Mouse (Mus musculus) CH12.LX (cell line): Measurements from ENCODE around the gene Mfap2. TPM values are rescaled to one million over a fixed set of nuclear protein-coding genes. Genes with fewer than 3 reads are reported as not detected.

Experiments used
- DNase-seq: peaks from one replicate; pipeline ENCODE4 v3.0.0-alpha.2; 2013; ENCODE audit errors: extremely low read depth
- H3K27ac ChIP-seq: 2 replicates; pipeline ENCODE4 v1.5.1; 2012; ENCODE audit warnings: low read depth, mild to moderate bottlenecking, control low read depth, moderate library complexity; ENCODE audit not compliant: insufficient read depth
- H3K27me3 ChIP-seq: replicated peaks from 2 replicates; pipeline ENCODE3; 2012; ENCODE audit warnings: inconsistent platforms
- H3K36me3 ChIP-seq, 2 experiments: replicated peaks in 1 of 2; 2 replicates each; pipeline versions ENCODE3 to v1.6.1; 2012; ENCODE audit warnings: inconsistent platforms in 1 of 2, low read length in 1 of 2, mild to moderate bottlenecking in 1 of 2, mixed read lengths in 1 of 2, moderate library complexity in 1 of 2; ENCODE audit not compliant: control insufficient read depth in 1 of 2, insufficient read depth in 1 of 2
- H3K4me1 ChIP-seq, 2 experiments: 2 replicates each; pipeline ENCODE4 v1.6.1; 2012; ENCODE audit warnings: inconsistent platforms in 1 of 2, moderate library complexity in 1 of 2; ENCODE audit not compliant: insufficient read depth in 2 of 2, control insufficient read depth in 1 of 2
- H3K4me2 ChIP-seq: 2 replicates; pipeline ENCODE4 v1.6.1; 2012; ENCODE audit warnings: low read depth, mild to moderate bottlenecking, control low read depth; ENCODE audit not compliant: poor library complexity, insufficient read depth, severe bottlenecking
- H3K4me3 ChIP-seq, 3 experiments: fragments of 150-350 bp in 1 of 3; sonication (generic) in 1 of 3; replicated peaks in 1 of 3; 2 replicates each; pipeline versions ENCODE3 to v1.5.1; 2011 to 2012; ENCODE audit warnings: low read depth in 2 of 3, low read length in 2 of 3, mild to moderate bottlenecking in 2 of 3, moderate library complexity in 2 of 3, control low read depth in 1 of 3, improper control_type of control experiment in 1 of 3, inconsistent platforms in 1 of 3, mixed read lengths in 1 of 3; ENCODE audit not compliant: poor library complexity in 1 of 3
- H3K79me2 ChIP-seq: replicated peaks from 2 replicates; pipeline ENCODE4 v1.6.1; 2012; ENCODE audit warnings: mild to moderate bottlenecking, moderate library complexity; ENCODE audit not compliant: control insufficient read depth, poor library complexity, insufficient read depth, severe bottlenecking; ENCODE audit errors: extremely low read depth
- H3K9ac ChIP-seq: 2 replicates; pipeline ENCODE4 v1.6.1; 2012; ENCODE audit warnings: low read depth, mild to moderate bottlenecking, control low read depth, moderate library complexity; ENCODE audit not compliant: insufficient read depth
- H3K9me3 ChIP-seq: replicated peaks from 2 replicates; pipeline ENCODE3; 2012; ENCODE audit warnings: low read length, inconsistent platforms, mixed read lengths
- CHD1 ChIP-seq: IDR thresholded peaks from 2 replicates; pipeline ENCODE4 v1.6.1; 2012; ENCODE audit warnings: low read depth, low read length, improper control_type of control experiment, inconsistent platforms
- CTCF ChIP-seq, 2 experiments: IDR thresholded peaks in 1 of 2; conservative IDR thresholded peaks in 1 of 2; 2 replicates each; pipeline ENCODE4 v1.5.1; 2011 to 2012; ENCODE audit warnings: low read depth in 2 of 2, low read length in 2 of 2, improper control_type of control experiment in 1 of 2, inconsistent platforms in 1 of 2, mild to moderate bottlenecking in 1 of 2, moderate library complexity in 1 of 2
- ELF1 ChIP-seq: IDR thresholded peaks from 2 replicates; pipeline ENCODE4 v1.6.1; 2014; ENCODE audit warnings: low read depth, mild to moderate bottlenecking, inconsistent platforms, low read length, improper control_type of control experiment
- EP300 ChIP-seq: IDR thresholded peaks from 2 replicates; pipeline ENCODE4 v1.6.1; 2011; ENCODE audit warnings: low read length, improper control_type of control experiment
- ETS1 ChIP-seq: conservative IDR thresholded peaks from 2 replicates; pipeline ENCODE4 v1.6.1; 2012; ENCODE audit warnings: low read depth, mild to moderate bottlenecking, inconsistent platforms, low read length, improper control_type of control experiment, moderate library complexity
- GABPA ChIP-seq: IDR thresholded peaks from 2 replicates; pipeline ENCODE4 v1.6.1; 2012; ENCODE audit warnings: low read depth, low read length, improper control_type of control experiment, inconsistent platforms; ENCODE audit not compliant: insufficient replicate concordance
- HCFC1 ChIP-seq: IDR thresholded peaks from 2 replicates; pipeline ENCODE4 v1.6.1; 2012; ENCODE audit warnings: low read depth, mild to moderate bottlenecking, inconsistent platforms, low read length, improper control_type of control experiment
- IRF4 ChIP-seq: IDR thresholded peaks from 2 replicates; pipeline ENCODE4 v1.6.1; 2014; ENCODE audit warnings: low read depth, mild to moderate bottlenecking, inconsistent platforms, low read length, improper control_type of control experiment
- JUN ChIP-seq: IDR thresholded peaks from 2 replicates; pipeline ENCODE4 v1.6.1; 2011; ENCODE audit warnings: low read depth, mild to moderate bottlenecking, low read length, improper control_type of control experiment, moderate library complexity; ENCODE audit not compliant: insufficient read depth
- JUND ChIP-seq: conservative IDR thresholded peaks from 2 replicates; pipeline ENCODE4 v1.6.1; 2011; ENCODE audit warnings: low read depth, low read length, improper control_type of control experiment
- KAT2A ChIP-seq: IDR thresholded peaks from 2 replicates; pipeline ENCODE4 v1.6.1; 2012; ENCODE audit warnings: low read length, improper control_type of control experiment, inconsistent platforms; ENCODE audit not compliant: insufficient replicate concordance
- MAFK ChIP-seq: IDR thresholded peaks from 2 replicates; pipeline ENCODE4 v1.6.1; 2011; ENCODE audit warnings: low read length, improper control_type of control experiment; ENCODE audit not compliant: insufficient replicate concordance
- MAX ChIP-seq: IDR thresholded peaks from 2 replicates; pipeline ENCODE4 v1.6.1; 2011; ENCODE audit warnings: low read length, improper control_type of control experiment
- MXI1 ChIP-seq: IDR thresholded peaks from 2 replicates; pipeline ENCODE4 v1.6.1; 2011; ENCODE audit warnings: mild to moderate bottlenecking, low read depth, low read length, improper control_type of control experiment
- NELFE ChIP-seq: IDR thresholded peaks from 2 replicates; pipeline ENCODE4 v1.6.1; 2011; ENCODE audit warnings: low read depth, low read length, improper control_type of control experiment
- PAX5 ChIP-seq: IDR thresholded peaks from 2 replicates; pipeline ENCODE4 v1.6.1; 2012; ENCODE audit warnings: low read length, inconsistent platforms, mixed read lengths
- POLR2AphosphoS2 ChIP-seq: IDR thresholded peaks from 2 replicates; pipeline ENCODE4 v1.6.1; 2011; ENCODE audit warnings: low read depth, low read length, improper control_type of control experiment
- RAD21 ChIP-seq: IDR thresholded peaks from 2 replicates; pipeline ENCODE4 v1.6.1; 2011; ENCODE audit warnings: low read depth, mild to moderate bottlenecking, low read length, improper control_type of control experiment, moderate library complexity
- RCOR1 ChIP-seq: conservative IDR thresholded peaks from 2 replicates; pipeline ENCODE4 v1.6.1; 2012; ENCODE audit warnings: low read depth, mild to moderate bottlenecking, inconsistent platforms, low read length, improper control_type of control experiment
- SIN3A ChIP-seq: IDR thresholded peaks from 2 replicates; pipeline ENCODE4 v1.6.1; 2012; ENCODE audit warnings: low read length, improper control_type of control experiment, inconsistent platforms
- SMC3 ChIP-seq: IDR thresholded peaks from 2 replicates; pipeline ENCODE4 v1.6.1; 2011; ENCODE audit warnings: low read depth, low read length, improper control_type of control experiment
- TBP ChIP-seq: conservative IDR thresholded peaks from 2 replicates; pipeline ENCODE4 v1.6.1; 2011; ENCODE audit warnings: low read depth, low read length, improper control_type of control experiment
- TCF12 ChIP-seq: IDR thresholded peaks from 2 replicates; pipeline ENCODE4 v1.6.1; 2014; ENCODE audit warnings: low read depth, mild to moderate bottlenecking, inconsistent platforms, low read length, improper control_type of control experiment
- USF1 ChIP-seq: IDR thresholded peaks from 2 replicates; pipeline ENCODE4 v1.6.1; 2014; ENCODE audit warnings: low read depth, mild to moderate bottlenecking, inconsistent platforms, low read length, improper control_type of control experiment
- USF2 ChIP-seq: conservative IDR thresholded peaks from 2 replicates; pipeline ENCODE4 v1.6.1; 2011; ENCODE audit warnings: low read depth, low read length, improper control_type of control experiment
- ZC3H11A ChIP-seq: IDR thresholded peaks from 2 replicates; pipeline ENCODE4 v1.6.1; 2012; ENCODE audit warnings: low read depth, mild to moderate bottlenecking, inconsistent platforms, low read length, improper control_type of control experiment
- ZKSCAN1 ChIP-seq: IDR thresholded peaks from 2 replicates; pipeline ENCODE4 v1.6.1; 2012; ENCODE audit warnings: low read depth, inconsistent platforms, low read length, improper control_type of control experiment, borderline replicate concordance
- ZMIZ1 ChIP-seq: IDR thresholded peaks from 2 replicates; pipeline ENCODE4 v1.6.1; 2012; ENCODE audit warnings: low read depth, mild to moderate bottlenecking, inconsistent platforms, low read length, improper control_type of control experiment
- ZNF384 ChIP-seq: IDR thresholded peaks from 2 replicates; pipeline ENCODE4 v1.6.1; 2012; ENCODE audit warnings: low read depth, low read length, improper control_type of control experiment, inconsistent platforms
- dilution Hi-C: fragments of 300-500 bp; cut with MboI; formaldehyde crosslinking; loops from 2 replicates; pipeline ENCODE4 v1.14.3; 2020; ENCODE audit warnings: low sequenced_read_pairs; ENCODE audit not compliant: extremely low pct_unique_long_range_greater_than_20kb, extremely low pct_ligation_motif_present
- in situ Hi-C: fragments of 300-500 bp; cut with MboI; formaldehyde crosslinking; loops from 3 replicates; pipeline ENCODE4 v1.14.3; 2019; ENCODE audit warnings: low sequenced_read_pairs, low pct_ligation_motif_present, low pct_unique_long_range_greater_than_20kb, mixed read lengths
- polyA plus RNA-seq: library from polyadenylated mRNA; unstranded; fragments of >175 nt; gene quantifications from 2 replicates; pipeline ENCODE4 v1.2.1, GENCODE M21; 2012; ENCODE audit warnings: low read depth; ENCODE audit not compliant: insufficient read length
- total RNA-seq, 2 experiments: library from RNA; depleted of rRNA; stranded (reverse); fragments of 300-350 nt in 1 of 2; fragments of >200 nt in 1 of 2; gene quantifications; 2 replicates each; pipeline ENCODE4 v1.2.3; 2012 to 2014

Gene Mfap2
- total and polyA plus RNA-seq, 3 experiments: not detected

DNA sequence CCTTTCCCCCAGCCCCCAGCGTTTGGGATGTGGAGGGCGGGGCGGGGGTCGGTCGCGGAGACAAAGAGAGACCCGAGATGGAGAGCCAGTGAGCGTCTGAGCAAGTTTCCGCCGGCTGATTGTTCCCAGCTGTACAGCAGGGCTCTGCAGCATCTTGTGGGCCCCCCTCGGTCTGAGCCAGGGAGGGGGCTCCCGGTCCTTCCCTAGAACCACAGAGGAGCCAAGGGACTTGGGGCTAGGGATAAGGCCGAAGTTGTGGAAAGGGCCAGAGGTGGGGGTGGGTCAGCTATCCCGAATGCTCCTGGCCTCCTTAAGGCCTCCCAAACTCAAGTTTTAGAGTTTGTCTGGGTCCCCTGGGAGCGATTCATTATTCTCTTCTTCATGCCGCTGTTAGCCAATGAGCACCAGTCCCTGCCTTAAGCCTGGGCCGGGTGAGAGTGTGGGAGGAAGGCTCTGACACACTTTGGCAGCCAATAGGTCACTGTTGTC, 767 bp downstream of the Mfap2 start:
- no peaks in the 10 kb centered on the region for H3K27me3 ChIP-seq
- peaks cover 8% of the 10 kb centered on the region for H3K9me3 ChIP-seq
- DNase-seq: no peak
- H3K79me2 ChIP-seq: no peaks in the 10 kb centered on the region
- H3K36me3 ChIP-seq: peaks cover 15 to 34% of the 10 kb centered on the region in 2 experiments
- H3K4me2 ChIP-seq: no peak overlapping the region
- TF ChIP-seq EP300 (no peak), IRF4 (no peak), ETS1 (no peak), HCFC1 (no peak), MAX (no peak), CTCF (conservative IDR thresholded peaks at IDR 0.05 in 1 of 2, IDR thresholded peaks at IDR 0.05 in 1 of 2; ENCODE audit: low read depth in 2 of 2, low read length in 2 of 2) (no peak), RCOR1 (no peak), USF1 (no peak), MXI1 (no peak), POLR2AphosphoS2 (no peak), ZKSCAN1 (no peak), SIN3A (no peak), MAFK (no peak), ELF1 (no peak), TCF12 (no peak), NELFE (no peak), KAT2A (no peak), RAD21 (no peak), SMC3 (no peak)
- H3K4me3 ChIP-seq: no peak overlapping the region
- dilution Hi-C loops: no loop called here
- H3K4me1 ChIP-seq: peaks cover 0 to 2% of the 10 kb centered on the region in 2 experiments; a peak in 1 of 4 replicates
- H3K27ac ChIP-seq: no peak overlapping the region
- no peak overlapping the region for H3K9ac ChIP-seq
- in situ Hi-C loops: no loop called here

DNA sequence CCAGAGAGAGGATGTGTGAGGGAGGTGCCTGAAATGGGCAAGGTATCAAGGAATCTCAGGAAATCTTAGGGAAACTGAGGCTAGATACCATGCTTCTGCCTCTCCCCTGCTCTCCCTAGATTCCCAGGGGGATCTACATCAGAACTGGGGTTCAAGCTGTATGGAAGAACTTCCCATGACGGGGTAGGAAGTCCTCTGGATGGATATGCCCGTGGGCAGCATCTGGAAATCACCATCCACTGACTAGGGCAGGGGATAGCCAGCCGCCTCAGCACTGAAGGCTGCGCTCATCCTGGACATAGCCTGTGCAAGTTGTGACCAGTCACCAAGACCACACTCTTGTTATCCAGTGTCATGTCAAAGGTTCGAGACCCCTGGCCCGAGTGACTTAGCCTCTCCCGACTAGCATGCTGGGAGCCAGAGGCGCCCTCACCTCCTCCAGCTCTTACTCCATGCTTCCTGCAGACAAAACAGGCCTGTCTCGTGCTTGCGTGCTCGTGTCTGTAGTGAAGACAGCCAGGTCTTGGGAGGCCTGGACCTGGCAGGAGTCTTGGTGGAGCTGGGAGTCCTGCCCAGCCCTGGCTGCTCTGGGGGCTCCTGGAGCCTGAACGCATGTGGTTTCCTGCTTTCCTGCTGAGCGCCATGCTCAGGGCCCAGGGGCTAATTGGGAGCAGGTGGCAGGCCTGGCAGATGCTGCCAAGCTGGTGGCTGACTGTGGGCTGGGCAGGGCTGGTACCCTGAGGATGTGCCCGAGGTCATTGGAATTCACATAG, 1.5 kb downstream of the Mfap2 start:
- TF ChIP-seq TBP (no peak), SIN3A (no peak), CHD1 (no peak), MAX (no peak), RCOR1 (no peak), JUN (no peak), RAD21 (no peak), ZC3H11A (no peak), SMC3 (no peak), JUND (no peak), NELFE (no peak), PAX5 (no peak), USF2 (no peak), GABPA (no peak), EP300 (no peak), ZNF384 (no peak), ZMIZ1 (no peak), ZKSCAN1 (no peak), MXI1 (no peak), ETS1 (no peak)
- peaks cover 8 to 30% of the 10 kb centered on the region in 2 experiments for H3K36me3 ChIP-seq
- H3K4me1 ChIP-seq: peaks cover 0 to 5% of the 10 kb centered on the region in 2 experiments; a peak in 1 of 4 replicates
- no peaks in the 10 kb centered on the region for H3K27me3 ChIP-seq
- no peak overlapping the region for H3K4me2 ChIP-seq
- in situ Hi-C loops (no loop called here), dilution Hi-C loops (no loop called here)
- no peak for DNase-seq
- H3K9ac ChIP-seq: no peak overlapping the region
- H3K4me3 ChIP-seq: no peak overlapping the region
- H3K9me3 ChIP-seq: peaks cover 4% of the 10 kb centered on the region
- H3K27ac ChIP-seq: no peak overlapping the region
- no peaks in the 10 kb centered on the region for H3K79me2 ChIP-seq
